8 mouse cellular contexts compared by ENCODE assay signal in the genomic region with DNA sequence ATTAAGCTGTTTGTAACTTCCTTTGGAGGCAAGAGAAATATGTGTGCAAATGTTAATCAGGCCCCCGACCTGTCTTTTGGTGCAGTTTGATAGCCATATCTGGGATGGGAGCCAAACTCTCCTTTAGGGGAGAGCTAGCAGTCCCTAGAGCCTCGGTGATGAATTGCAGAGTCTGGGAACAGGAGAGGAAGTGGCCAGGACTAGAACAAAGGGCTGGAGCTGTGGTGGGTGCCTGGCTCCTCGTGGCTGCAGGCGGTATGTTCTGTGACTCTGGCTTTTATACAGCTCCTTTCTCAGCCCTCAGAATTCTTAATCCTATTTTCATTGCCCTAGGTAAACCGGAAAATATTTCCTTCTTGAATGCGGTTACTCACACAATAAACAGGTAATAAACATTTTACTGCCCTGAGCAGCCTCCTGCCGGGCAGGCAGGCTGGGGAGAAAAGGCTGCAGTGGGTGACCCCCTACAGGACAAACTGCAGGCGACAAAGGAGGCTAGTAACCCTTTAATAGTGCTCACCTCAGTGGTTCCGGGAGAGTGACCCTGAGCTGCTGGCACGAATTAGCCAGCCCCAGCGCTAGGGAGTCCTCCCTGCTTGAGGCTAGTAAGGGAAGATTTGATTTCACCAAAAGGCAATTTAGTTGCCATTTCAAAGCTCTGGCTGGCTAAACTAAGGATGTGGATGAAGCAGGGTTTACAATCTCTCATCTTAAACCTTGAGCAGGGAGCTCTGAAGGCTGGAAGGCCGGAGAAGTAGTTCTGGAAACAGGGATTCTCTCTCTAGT.
DNase-seq lines count a peak whose midpoint lies in the region; ATAC-seq lines count a peak whose summit lies in the region.

No protein-coding gene starts in this region.

- H3K9me3 ChIP-seq in lung, embryonic 16.5 days (ENCODE audit: control insufficient read depth, low read length) = no peaks in the 10 kb centered on the region
- no peaks in the 10 kb centered on the region for H3K9me3 ChIP-seq in embryonic facial prominence, embryonic 13.5 days
- no peaks in the 10 kb centered on the region for H3K9me3 ChIP-seq in intestine, embryonic 15.5 days
- no peaks in the 10 kb centered on the region for H3K9me3 ChIP-seq in liver, embryonic 16.5 days (replicated peaks; ENCODE audit: control insufficient read depth, low read length)
- H3K9me3 ChIP-seq in stomach, embryonic 15.5 days = no peaks in the 10 kb centered on the region

- H3K4me2 ChIP-seq in lung, embryonic 16.5 days (ENCODE audit: low read depth, low read length) = no peak overlapping the region
- peak overlapping the region; percentile 19 for H3K4me2 ChIP-seq in embryonic facial prominence, embryonic 13.5 days
- H3K4me2 ChIP-seq in intestine, embryonic 15.5 days (replicated peaks) = 0 out of 2 replicates have a peak overlapping the region, but pooled peaks have one; percentile 22
- H3K4me2 ChIP-seq in liver, embryonic 16.5 days (ENCODE audit: low read depth, low read length) = no peak overlapping the region
- no peak overlapping the region for H3K4me2 ChIP-seq in stomach, embryonic 15.5 days

- no peak overlapping the region for H3K4me3 ChIP-seq in lung, embryonic 16.5 days (ENCODE audit: low read length)
- H3K4me3 ChIP-seq in embryonic facial prominence, embryonic 13.5 days = no peak overlapping the region
- H3K4me3 ChIP-seq in intestine, embryonic 15.5 days (replicated peaks) = no peak overlapping the region
- H3K4me3 ChIP-seq in liver, embryonic 16.5 days (ENCODE audit: low read depth, low read length) = no peak overlapping the region
- no peak overlapping the region for H3K4me3 ChIP-seq in stomach, embryonic 15.5 days (replicated peaks)

- peaks cover 22% of the 10 kb centered on the region for H3K4me1 ChIP-seq in lung, embryonic 16.5 days (replicated peaks; ENCODE audit: control insufficient read depth, insufficient read depth, low read length)
- peaks cover 26% of the 10 kb centered on the region for H3K4me1 ChIP-seq in embryonic facial prominence, embryonic 13.5 days
- H3K4me1 ChIP-seq in intestine, embryonic 15.5 days (replicated peaks) = peaks cover 13% of the 10 kb centered on the region; the same call in 1 of the 2 replicates
- peaks cover 26% of the 10 kb centered on the region for H3K4me1 ChIP-seq in liver, embryonic 16.5 days (ENCODE audit: control insufficient read depth, low read depth, low read length)
- H3K4me1 ChIP-seq in stomach, embryonic 15.5 days = peaks cover 10% of the 10 kb centered on the region

- 15% methylated on average over 12 of the region's 12 CpGs for WGBS in lung, embryonic 16.5 days
- WGBS in embryonic facial prominence, embryonic 13.5 days = 6% methylated on average over 12 of the region's 12 CpGs
- 9% methylated on average over 12 of the region's 12 CpGs for WGBS in intestine, embryonic 15.5 days
- WGBS in liver, embryonic 16.5 days (ENCODE audit: insufficient replicate concordance) = 24% methylated on average over 12 of the region's 12 CpGs
- WGBS in stomach, embryonic 15.5 days = 21% methylated on average over 12 of the region's 12 CpGs

- peak; percentile 73 for ATAC-seq in lung, embryonic 16.5 days (ENCODE audit: low read depth)
- peak; percentile 59; the same call in 1 of the 2 replicates for ATAC-seq in embryonic facial prominence, embryonic 13.5 days (ENCODE audit: insufficient number of reproducible peaks, insufficient read depth, low FRiP score, low TSS enrichment, low read depth)
- ATAC-seq in intestine, embryonic 15.5 days = peak; percentile 85
- 0 out of 2 replicates have a peak, but pooled peaks have one; percentile 36 for ATAC-seq in liver, embryonic 16.5 days (ENCODE audit: low read depth)
- ATAC-seq in stomach, embryonic 15.5 days (ENCODE audit: insufficient read depth, low FRiP score, low read depth) = peak; percentile 69; the same call in 1 of the 2 replicates

- H3K27me3 ChIP-seq in lung, embryonic 16.5 days (ENCODE audit: control insufficient read depth, insufficient read depth, low read depth, low read length) = no peaks in the 10 kb centered on the region
- H3K27me3 ChIP-seq in embryonic facial prominence, embryonic 13.5 days = no peaks in the 10 kb centered on the region
- no peaks in the 10 kb centered on the region for H3K27me3 ChIP-seq in intestine, embryonic 15.5 days (replicated peaks)
- H3K27me3 ChIP-seq in liver, embryonic 16.5 days (ENCODE audit: control insufficient read depth, insufficient read depth, low read depth, low read length) = no peaks in the 10 kb centered on the region
- no peaks in the 10 kb centered on the region for H3K27me3 ChIP-seq in stomach, embryonic 15.5 days (replicated peaks)

- peak overlapping the region; percentile 63 for H3K27ac ChIP-seq in lung, embryonic 16.5 days (ENCODE audit: low read length)
- H3K27ac ChIP-seq in embryonic facial prominence, embryonic 13.5 days = peak overlapping the region; percentile 29; the same call in 1 of the 2 replicates
- peak overlapping the region; percentile 71 for H3K27ac ChIP-seq in intestine, embryonic 15.5 days
- no peak overlapping the region for H3K27ac ChIP-seq in liver, embryonic 16.5 days (ENCODE audit: low read length)
- H3K27ac ChIP-seq in stomach, embryonic 15.5 days = peak overlapping the region; percentile 32; the same call in 1 of the 2 replicates

- no peaks in the 10 kb centered on the region for H3K36me3 ChIP-seq in lung, embryonic 16.5 days (ENCODE audit: control insufficient read depth, insufficient read depth, low read length)
- H3K36me3 ChIP-seq in embryonic facial prominence, embryonic 13.5 days = no peaks in the 10 kb centered on the region
- no peaks in the 10 kb centered on the region for H3K36me3 ChIP-seq in intestine, embryonic 15.5 days
- H3K36me3 ChIP-seq in liver, embryonic 16.5 days (ENCODE audit: control insufficient read depth, insufficient read depth) = no peaks in the 10 kb centered on the region
- H3K36me3 ChIP-seq in stomach, embryonic 15.5 days = no peaks in the 10 kb centered on the region

- DNase-seq in lung, postnatal 25 days (ENCODE audit: low spot score) = no peak
- DNase-seq in layer of hippocampus, postnatal 36 days = no peak
- no peak for DNase-seq in frontal cortex, postnatal 36 days (ENCODE audit: low spot score in 2 of 2)

- peak overlapping the region; percentile 51; the same call in 1 of the 2 replicates for H3K9ac ChIP-seq in lung, embryonic 16.5 days (ENCODE audit: low read length)
- H3K9ac ChIP-seq in embryonic facial prominence, embryonic 13.5 days = 0 out of 2 replicates have a peak overlapping the region, but pooled peaks have one; percentile 22
- H3K9ac ChIP-seq in intestine, embryonic 15.5 days = 0 out of 2 replicates have a peak overlapping the region, but pooled peaks have one; percentile 17
- H3K9ac ChIP-seq in liver, embryonic 16.5 days (ENCODE audit: low read depth, low read length) = no peak overlapping the region
- H3K9ac ChIP-seq in stomach, embryonic 15.5 days = no peak overlapping the region

Comparison
In these comparisons a context has a peak if more than half of its experiments do, and no peak if none do; other contexts are left out.
1. H3K4me2 ChIP-seq: peak in embryonic facial prominence, embryonic 13.5 days (single experiment) and intestine, embryonic 15.5 days (single experiment); none in lung, embryonic 16.5 days (single experiment), liver, embryonic 16.5 days (single experiment) and stomach, embryonic 15.5 days (single experiment).
2. H3K9ac ChIP-seq: peak in lung, embryonic 16.5 days (single experiment), embryonic facial prominence, embryonic 13.5 days (single experiment) and intestine, embryonic 15.5 days (single experiment); none in liver, embryonic 16.5 days (single experiment) and stomach, embryonic 15.5 days (single experiment).
3. Peak in every context shown above with its lines, with median percentiles within 50 percentile points of each other: ATAC-seq.